Mouse (Mus musculus): Measurements from ENCODE around the gene Ssh2. TPM values are rescaled to one million over a fixed set of nuclear protein-coding genes. Genes with fewer than 3 reads are reported as not detected.

Gene Ssh2
- polyA plus RNA-seq, 1 experiment: 15.9 TPM

GRCm38 (mm10) chr11:77488771-77489581 lies 272.9 kb downstream of the Ssh2 start:
- H3K27ac ChIP-seq (replicated peaks; ENCODE audit: low read depth, low read length): no peak overlapping the region
- H3K4me1 ChIP-seq (ENCODE audit: control insufficient read depth, insufficient read depth, insufficient read length, low read length): peaks cover 12% of the 10 kb centered on the region

GRCm38 (mm10) chr11:77489591-77490235 lies 273.6 kb downstream of the Ssh2 start, which contains the start of gene Ankrd13b:
Ankrd13b (minus strand) TSS chr11:77489678.
- H3K4me1 ChIP-seq (ENCODE audit: control insufficient read depth, insufficient read depth, insufficient read length, low read length): peaks cover 12% of the 10 kb centered on the region
- H3K27ac ChIP-seq (replicated peaks; ENCODE audit: low read depth, low read length): no peak within 1 kb of the TSS
- H3K4me3 ChIP-seq (ENCODE audit: insufficient read depth, low read depth, low read length): peak within 1 kb of the TSS; percentile 73

More at GRCm38 (mm10) chr11:77488771-77489581, 272.9 kb downstream of the Ssh2 start:
- peak overlapping the region; percentile 73 for H3K4me3 ChIP-seq (ENCODE audit: insufficient read depth, low read depth, low read length)

GRCm38 (mm10) chr11:77490451-77490850 lies 274.4 kb downstream of the Ssh2 start:
- H3K27ac ChIP-seq (replicated peaks; ENCODE audit: low read depth, low read length): no peak overlapping the region
- peaks cover 14% of the 10 kb centered on the region for H3K4me1 ChIP-seq (ENCODE audit: control insufficient read depth, insufficient read depth, insufficient read length, low read length)
- H3K4me3 ChIP-seq (ENCODE audit: insufficient read depth, low read depth, low read length): 0 out of 2 replicates have a peak overlapping the region, but pooled peaks have one; percentile 73

GRCm38 (mm10) chr11:77491123-77491501 lies 275.0 kb downstream of the Ssh2 start:
- H3K27ac ChIP-seq (replicated peaks; ENCODE audit: low read depth, low read length): peak overlapping the region; percentile 58
- peak overlapping the region; percentile 45 for H3K4me3 ChIP-seq (ENCODE audit: insufficient read depth, low read depth, low read length)
- H3K4me1 ChIP-seq (ENCODE audit: control insufficient read depth, insufficient read depth, insufficient read length, low read length): peaks cover 20% of the 10 kb centered on the region

- Histone ChIP-seq H3K4me1 (ENCODE audit: control insufficient read depth, insufficient read depth, insufficient read length, low read length) (peaks cover 24% of the 10 kb centered on the region), H3K4me3 (ENCODE audit: insufficient read depth, low read depth, low read length) (peak overlapping the region; percentile 45), H3K27ac (replicated peaks; ENCODE audit: low read depth, low read length) (peak overlapping the region; percentile 58)
Measured at GRCm38 (mm10) chr11:77491502-77492291, 275.6 kb downstream of the Ssh2 start.

GRCm38 (mm10) chr11:77492311-77492871 lies 276.3 kb downstream of the Ssh2 start:
- Histone ChIP-seq H3K4me1 (ENCODE audit: control insufficient read depth, insufficient read depth, insufficient read length, low read length) (peaks cover 28% of the 10 kb centered on the region), H3K4me3 (ENCODE audit: insufficient read depth, low read depth, low read length) (peak overlapping the region; percentile 97), H3K27ac (replicated peaks; ENCODE audit: low read depth, low read length) (peak overlapping the region; percentile 95; the same call in 1 of the 2 replicates)

- H3K4me1 ChIP-seq (ENCODE audit: control insufficient read depth, insufficient read depth, insufficient read length, low read length): peaks cover 31% of the 10 kb centered on the region
Measured at GRCm38 (mm10) chr11:77492911-77493332, 276.8 kb downstream of the Ssh2 start.

GRCm38 (mm10) chr11:77493512-77494343 lies 277.6 kb downstream of the Ssh2 start, which contains the start of gene Git1:
Git1 (plus strand) TSS chr11:77493562.
- H3K4me1 ChIP-seq (ENCODE audit: control insufficient read depth, insufficient read depth, insufficient read length, low read length): peaks cover 39% of the 10 kb centered on the region
- peak within 1 kb of the TSS; percentile 95 for H3K27ac ChIP-seq (replicated peaks; ENCODE audit: low read depth, low read length)
- peak within 1 kb of the TSS; percentile 97 for H3K4me3 ChIP-seq (ENCODE audit: insufficient read depth, low read depth, low read length)

More at GRCm38 (mm10) chr11:77492911-77493332, 276.8 kb downstream of the Ssh2 start:
- Histone ChIP-seq H3K27ac (replicated peaks; ENCODE audit: low read depth, low read length) (peak overlapping the region; percentile 95), H3K4me3 (ENCODE audit: insufficient read depth, low read depth, low read length) (peak overlapping the region; percentile 97)

GRCm38 (mm10) chr11:77494344-77494676 lies 278.2 kb downstream of the Ssh2 start:
- H3K4me1 ChIP-seq (ENCODE audit: control insufficient read depth, insufficient read depth, insufficient read length, low read length): peaks cover 41% of the 10 kb centered on the region
- peak overlapping the region; percentile 94 for H3K4me3 ChIP-seq (ENCODE audit: insufficient read depth, low read depth, low read length)
- peak overlapping the region; percentile 87 for H3K27ac ChIP-seq (replicated peaks; ENCODE audit: low read depth, low read length)

GRCm38 (mm10) chr11:77494782-77495181 lies 278.7 kb downstream of the Ssh2 start:
- Histone ChIP-seq H3K27ac (replicated peaks; ENCODE audit: low read depth, low read length) (peak overlapping the region; percentile 87), H3K4me3 (ENCODE audit: insufficient read depth, low read depth, low read length) (peak overlapping the region; percentile 94), H3K4me1 (ENCODE audit: control insufficient read depth, insufficient read depth, insufficient read length, low read length) (peaks cover 41% of the 10 kb centered on the region)

- peaks cover 41% of the 10 kb centered on the region for H3K4me1 ChIP-seq (ENCODE audit: control insufficient read depth, insufficient read depth, insufficient read length, low read length)
- peak overlapping the region; percentile 87 for H3K27ac ChIP-seq (replicated peaks; ENCODE audit: low read depth, low read length)
- H3K4me3 ChIP-seq (ENCODE audit: insufficient read depth, low read depth, low read length): no peak overlapping the region
Measured at GRCm38 (mm10) chr11:77495507-77495906, 279.4 kb downstream of the Ssh2 start.

GRCm38 (mm10) chr11:77497341-77497756 lies 281.3 kb downstream of the Ssh2 start:
- Histone ChIP-seq H3K4me1 (ENCODE audit: control insufficient read depth, insufficient read depth, insufficient read length, low read length) (peaks cover 29% of the 10 kb centered on the region), H3K4me3 (ENCODE audit: insufficient read depth, low read depth, low read length) (peak overlapping the region; percentile 21), H3K27ac (replicated peaks; ENCODE audit: low read depth, low read length) (peak overlapping the region; percentile 99)

GRCm38 (mm10) chr11:77497851-77498250 lies 281.8 kb downstream of the Ssh2 start:
- H3K4me3 ChIP-seq (ENCODE audit: insufficient read depth, low read depth, low read length): peak overlapping the region; percentile 3; the same call in 1 of the 2 replicates
- H3K27ac ChIP-seq (replicated peaks; ENCODE audit: low read depth, low read length): peak overlapping the region; percentile 96
- peaks cover 32% of the 10 kb centered on the region for H3K4me1 ChIP-seq (ENCODE audit: control insufficient read depth, insufficient read depth, insufficient read length, low read length)
